Mouse (Mus musculus): Measurements from ENCODE around the gene Gclc.

- TF ChIP-seq ZC3H11A (IDR thresholded peaks at IDR 0.05; ENCODE audit: borderline replicate concordance, low read depth, low read length) (no peak), ZNF384 (IDR thresholded peaks at IDR 0.05; ENCODE audit: low read depth, low read length) (no peak), CHD2 (IDR thresholded peaks at IDR 0.05; ENCODE audit: low read depth, low read length) (no peak), MAFK (IDR thresholded peaks at IDR 0.05; ENCODE audit: insufficient read depth, low read depth, low read length) (no peak), HCFC1 (IDR thresholded peaks at IDR 0.05; ENCODE audit: borderline replicate concordance, insufficient read depth, low read length) (no peak)
Measured at GRCm38 (mm10) chr9:77771330-77771729, 17.0 kb downstream of the Gclc start.
